Comparison of ENCODE assay signal across 15 mouse cellular contexts in genomic region chr16:33755293-33755692, GRCm38 (mm10). TPM values are rescaled to one million over a fixed set of nuclear protein-coding genes. Genes with fewer than 3 reads are reported as not detected.
DNase-seq lines count a peak whose midpoint lies in the region; ATAC-seq and TF ChIP-seq lines count a peak whose summit lies in the region.
"Had no signal": no experiment of that assay in that cellular context is flagged by ENCODE, and none has a peak within 500 bp of the region (broad histone marks: within the 10 kb centered on the region; RNA-seq: fewer than 3 reads in every experiment).

No protein-coding gene starts in this region.

- ATAC-seq in liver, embryonic 14.5 days (ENCODE audit: insufficient read depth) = no peak
- ATAC-seq: lung, postnatal 0 days had no signal

- peak in 1 of 2 experiments; percentile 39 for DNase-seq in left cerebral cortex, adult 2 months (ENCODE audit: extremely low spot score in 1 of 2, low spot score in 2 of 2)
- DNase-seq in left cerebral cortex, postnatal 4 days = no peak
- peak; percentile 65 for DNase-seq in CD4-positive, CD25-positive, alpha-beta regulatory T cell, adult 2 months (ENCODE audit: low read depth, low spot score)
- no peak for DNase-seq in liver, embryonic 14.5 days (ENCODE audit: low read depth in 3 of 3, low spot score in 3 of 3)
- no peak for DNase-seq in embryo, embryonic 10 days (ENCODE audit: low spot score)
- DNase-seq in heart, postnatal 10 days = no peak
- DNase-seq: adrenal gland, adult 2 months; cerebellum, adult 2 months; heart, postnatal 36 days; retina, postnatal 1 day had no signal

- TF ChIP-seq POLR2A in bone marrow, adult 2 months (IDR thresholded peaks at IDR 0.05; ENCODE audit: borderline replicate concordance, control insufficient read depth, low read depth, low read length) = no peak

- TF ChIP-seq EP300 in liver, embryonic 14.5 days (IDR thresholded peaks at IDR 0.05; ENCODE audit: low read depth) = no peak

- H3K4me2 ChIP-seq in liver, embryonic 14.5 days (ENCODE audit: low read depth) = peak overlapping the region; percentile 43
- H3K4me2 ChIP-seq: embryonic facial prominence, embryonic 12.5 days had no signal

- H3K27me3 ChIP-seq in liver, embryonic 14.5 days (ENCODE audit: control insufficient read depth, insufficient read depth, low read length) = no peaks in the 10 kb centered on the region
- H3K27me3 ChIP-seq: embryonic facial prominence, embryonic 12.5 days had no signal

- intact Hi-C loops in left cerebral cortex, adult 2 months (cut with DNase I) = no loop called here
- intact Hi-C loops in left cerebral cortex, postnatal 4 days (cut with DNase I) = no loop called here
- intact Hi-C loops in heart, postnatal 10 days (cut with DNase I) = no loop called here

- H3K36me3 ChIP-seq in liver, embryonic 14.5 days (replicated peaks; ENCODE audit: control insufficient read depth, insufficient read depth, low read depth) = no peaks in the 10 kb centered on the region

- H3K4me3 ChIP-seq in left cerebral cortex, adult 2 months = no peak overlapping the region
- H3K4me3 ChIP-seq in bone marrow, adult 2 months (replicated peaks; ENCODE audit: control insufficient read depth, low read depth, low read length) = peak overlapping the region; percentile 61
- H3K4me3 ChIP-seq in liver, embryonic 14.5 days (ENCODE audit: insufficient read depth in 1 of 2, low read depth in 2 of 2, low read length in 2 of 2) = peak overlapping the region; percentile 35 to 38
- H3K4me3 ChIP-seq: embryonic facial prominence, embryonic 12.5 days had no signal

- peak overlapping the region; percentile 48 for H3K27ac ChIP-seq in left cerebral cortex, adult 2 months
- H3K27ac ChIP-seq in bone marrow, adult 2 months (ENCODE audit: control insufficient read depth, insufficient read depth, low read depth, low read length, poor library complexity) = peak overlapping the region; percentile 31; the same call in 1 of the 2 replicates
- H3K27ac ChIP-seq in liver, embryonic 14.5 days = no peak overlapping the region
- H3K27ac ChIP-seq: embryonic facial prominence, embryonic 12.5 days had no signal

- peaks cover 3% of the 10 kb centered on the region for H3K4me1 ChIP-seq in bone marrow, adult 2 months (ENCODE audit: control insufficient read depth, insufficient read depth, low read length)
- peaks cover 0 to 18% of the 10 kb centered on the region in 2 experiments; a peak in 2 of 4 replicates for H3K4me1 ChIP-seq in liver, embryonic 14.5 days (replicated peaks; ENCODE audit: control insufficient read depth in 2 of 2, insufficient read depth in 2 of 2, low read length in 1 of 2)
- H3K4me1 ChIP-seq: embryonic facial prominence, embryonic 12.5 days had no signal

- no peak overlapping the region; the same call in 1 of the 2 replicates for H3K9ac ChIP-seq in liver, embryonic 14.5 days (replicated peaks)
- H3K9ac ChIP-seq: embryonic facial prominence, embryonic 12.5 days had no signal

- no peak; the same call in none of the 2 replicates for TF ChIP-seq CTCF in left cerebral cortex, adult 2 months (IDR thresholded peaks at IDR 0.05)
- no peak for TF ChIP-seq CTCF in bone marrow, adult 2 months (IDR thresholded peaks at IDR 0.05; ENCODE audit: control insufficient read depth, insufficient read depth, low read length)
- no peak for TF ChIP-seq CTCF in liver, embryonic 14.5 days (IDR thresholded peaks at IDR 0.05; ENCODE audit: low read depth)

- 21% methylated on average over 8 of the region's 8 CpGs for WGBS in bone marrow, adult 2 months
- WGBS in liver, embryonic 14.5 days (ENCODE audit: insufficient replicate concordance) = 45% methylated on average over 8 of the region's 8 CpGs

- H3K9me3 ChIP-seq in liver, embryonic 14.5 days (ENCODE audit: control insufficient read depth, low read length) = no peaks in the 10 kb centered on the region
- H3K9me3 ChIP-seq: embryonic facial prominence, embryonic 12.5 days; G1E had no signal

RNA-seq across cellular contexts. Expression of gene Muc13, which starts 38.5 kb away (rescaled TPM):
- under 1 TPM; 0.12 to 0.23 TPM for total RNA-seq in left cerebral cortex, adult 2 months (2021)
- total RNA-seq in left cerebral cortex, postnatal 4 days (2021) = not detected
- polyA plus RNA-seq in bone marrow, adult 2 months (2011; ENCODE audit: insufficient read depth, insufficient read length, low replicate concordance, missing spikeins) = 5.4 and 6.4 TPM in 2 replicates
- 1.7 and 1.9 TPM in 2 replicates for polyA plus RNA-seq in liver, embryonic 14.5 days (2012; rRNA removed)
- polyA plus RNA-seq in liver, embryonic 14.5 days (2014; fragmentation: Nextera tagmentation; extraction: Ambion mirVana) = 1.4 and 1.5 TPM in 2 replicates
- total RNA-seq in heart, postnatal 10 days (2021) = under 1 TPM in 1 of 2 experiments, not detected in 1; 0.07 TPM
- total RNA-seq: adrenal gland, adult 2 months; layer of hippocampus, postnatal 25 days had no signal
